Mouse (Mus musculus): ENCODE data around the gene Olfr33. TPM values are rescaled to one million over a fixed set of nuclear protein-coding genes. Genes with fewer than 3 reads are reported as not detected.

Olfr33 gene
- polyA plus RNA-seq, 1 experiment: not detected

DNA sequence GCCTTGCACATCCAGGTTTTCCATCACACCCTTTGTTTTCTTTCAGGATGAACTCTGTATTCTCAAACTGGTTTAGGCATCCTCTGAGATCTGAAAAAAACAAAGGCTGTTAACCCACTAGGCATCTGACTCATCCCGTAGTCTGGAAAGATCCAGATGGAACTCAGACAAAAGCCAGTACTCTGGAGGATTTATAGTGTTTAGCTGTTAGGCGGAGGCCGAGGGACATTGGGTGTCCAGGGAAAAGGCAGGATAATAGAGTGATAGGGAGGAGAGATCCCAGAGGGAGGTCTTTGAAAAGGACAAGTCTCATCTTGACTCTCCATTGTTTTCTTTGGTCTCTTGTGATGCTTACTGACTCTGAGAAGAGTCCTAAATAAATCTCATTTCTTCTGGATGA lies 54.3 kb downstream of the Olfr33 start, which contains the start of gene Olfr556:
Gene Olfr556 (plus strand): TSS at position 301 of the 400 bp plus-strand sequence.
- Histone ChIP-seq H3K4me1 (replicated peaks; ENCODE audit: control insufficient read depth, insufficient read depth, low read length) (no peaks in the 10 kb centered on the region), H3K4me3 (ENCODE audit: control insufficient read depth, insufficient read depth, low read length) (no peak within 1 kb of the TSS), H3K36me3 (ENCODE audit: control insufficient read depth, insufficient read depth, low read length) (no peaks in the 10 kb centered on the region), H3K27ac (ENCODE audit: control insufficient read depth, insufficient read depth, low read length) (no peak within 1 kb of the TSS), H3K27me3 (ENCODE audit: control insufficient read depth, insufficient read depth, low read length) (no peaks in the 10 kb centered on the region)
- 93% methylated on average over 3 of the region's 3 CpGs for WGBS
- TF ChIP-seq CTCF (IDR thresholded peaks at IDR 0.05; ENCODE audit: borderline replicate concordance, control insufficient read depth, extremely low read depth, insufficient read depth, low read length, poor library complexity) (no peak), POLR2A (IDR thresholded peaks at IDR 0.05; ENCODE audit: control insufficient read depth, extremely low read depth, insufficient read depth, low read length, poor library complexity) (no peak)
- DNase-seq: no peak

Other genes starting within 250 kb of the Olfr33 start
- not detected in 2 replicates for gene Olfr543, start 237.4 kb downstream of the Olfr33 start, polyA plus RNA-seq (2012; rRNA removed)
- not detected in 2 replicates for gene Olfr544, start 230.8 kb downstream of the Olfr33 start, polyA plus RNA-seq (2012; rRNA removed)
- gene Olfr545, start 219.5 kb downstream of the Olfr33 start, polyA plus RNA-seq (2012; rRNA removed): not detected in 2 replicates
- not detected in 2 replicates for gene Olfr547, start 184.3 kb downstream of the Olfr33 start, polyA plus RNA-seq (2012; rRNA removed)
- not detected in 2 replicates for gene Olfr548-ps1, start 178.2 kb downstream of the Olfr33 start, polyA plus RNA-seq (2012; rRNA removed)
- gene Olfr549, start 169.2 kb downstream of the Olfr33 start, polyA plus RNA-seq (2012; rRNA removed): not detected in 2 replicates
- gene Trim21, start 153.6 kb downstream of the Olfr33 start, polyA plus RNA-seq (2012; rRNA removed): 20.4 and 23.6 TPM in 2 replicates
- gene Olfr550, start 147.6 kb downstream of the Olfr33 start, polyA plus RNA-seq (2012; rRNA removed): 0.13 TPM in 1 of 2 replicates, not detected in the other
- gene Olfr551, start 127.2 kb downstream of the Olfr33 start, polyA plus RNA-seq (2012; rRNA removed): not detected in 2 replicates
- gene Olfr552, start 121.3 kb downstream of the Olfr33 start, polyA plus RNA-seq (2012; rRNA removed): not detected in 2 replicates
- gene Olfr553, start 100.9 kb downstream of the Olfr33 start, polyA plus RNA-seq (2012; rRNA removed): not detected in 2 replicates
- not detected in 2 replicates for gene Olfr554, start 80.6 kb downstream of the Olfr33 start, polyA plus RNA-seq (2012; rRNA removed)
- gene Olfr555, start 60.2 kb downstream of the Olfr33 start, polyA plus RNA-seq (2012; rRNA removed): not detected in 2 replicates
- gene Olfr556, start 54.2 kb downstream of the Olfr33 start, polyA plus RNA-seq (2012; rRNA removed): not detected in 2 replicates
- gene Trim68, start 31.7 kb downstream of the Olfr33 start, polyA plus RNA-seq (2012; rRNA removed): 14.0 and 16.3 TPM in 2 replicates
- not detected in 2 replicates for gene Olfr557, start 23.2 kb downstream of the Olfr33 start, polyA plus RNA-seq (2012; rRNA removed)
- gene Olfr558, start 16.9 kb downstream of the Olfr33 start, polyA plus RNA-seq (2012; rRNA removed): 0.11 and 0.49 TPM in 2 replicates
- not detected in 2 replicates for gene Olfr559, start 8.4 kb upstream of the Olfr33 start, polyA plus RNA-seq (2012; rRNA removed)
- gene Olfr560, start 40.3 kb upstream of the Olfr33 start, polyA plus RNA-seq (2012; rRNA removed): not detected in 2 replicates
- 0.29 and 0.32 TPM in 2 replicates for gene Olfr78, start 40.4 kb upstream of the Olfr33 start, polyA plus RNA-seq (2012; rRNA removed)
- gene Olfr561, start 52.2 kb upstream of the Olfr33 start, polyA plus RNA-seq (2012; rRNA removed): not detected in 2 replicates
- not detected in 2 replicates for gene Olfr564, start 84.4 kb upstream of the Olfr33 start, polyA plus RNA-seq (2012; rRNA removed)
- gene Olfr566, start 139.7 kb upstream of the Olfr33 start, polyA plus RNA-seq (2012; rRNA removed): not detected in 2 replicates
- gene Olfr568, start 158.1 kb upstream of the Olfr33 start, polyA plus RNA-seq (2012; rRNA removed): not detected in 2 replicates
- not detected in 2 replicates for gene Olfr569, start 171.8 kb upstream of the Olfr33 start, polyA plus RNA-seq (2012; rRNA removed)
- not detected in 2 replicates for gene Olfr570, start 175.5 kb upstream of the Olfr33 start, polyA plus RNA-seq (2012; rRNA removed)
- not detected in 2 replicates for gene Olfr571, start 198.5 kb upstream of the Olfr33 start, polyA plus RNA-seq (2012; rRNA removed)
- gene Olfr572, start 205.3 kb upstream of the Olfr33 start, polyA plus RNA-seq (2012; rRNA removed): not detected in 2 replicates
- not detected in 2 replicates for gene Olfr573-ps1, start 223.5 kb upstream of the Olfr33 start, polyA plus RNA-seq (2012; rRNA removed)
- not detected in 2 replicates for gene Olfr574, start 229.4 kb upstream of the Olfr33 start, polyA plus RNA-seq (2012; rRNA removed)
- not detected in 2 replicates for gene Olfr575, start 239.7 kb upstream of the Olfr33 start, polyA plus RNA-seq (2012; rRNA removed)
- gene Olfr576, start 243.6 kb upstream of the Olfr33 start, polyA plus RNA-seq (2012; rRNA removed): not detected in 2 replicates

Measured in thymus, adult 2 months (tissue).